16 mouse cellular contexts compared by ENCODE assay signal in genomic region chr5:111824600-111825130, GRCm38 (mm10).
DNase-seq lines count a peak whose midpoint lies in the region; ATAC-seq lines count a peak whose summit lies in the region.
"Had no signal": no experiment of that assay in that cellular context is flagged by ENCODE, and none has a peak within 500 bp of the region (broad histone marks: within the 10 kb centered on the region; RNA-seq: fewer than 3 reads in every experiment).

No protein-coding gene starts in this region.

- 56% methylated on average over 4 of the region's 4 CpGs for WGBS in embryonic facial prominence, embryonic 14.5 days
- 66% methylated on average over 4 of the region's 4 CpGs for WGBS in embryonic facial prominence, embryonic 10.5 days
- WGBS in stomach, embryonic 14.5 days: 44% methylated on average over 4 of the region's 4 CpGs
- 79% methylated on average over 4 of the region's 4 CpGs for WGBS in midbrain, embryonic 14.5 days

- H3K4me2 ChIP-seq in embryonic facial prominence, embryonic 14.5 days (ENCODE audit: low read depth, low read length): no peak overlapping the region
- no peak overlapping the region for H3K4me2 ChIP-seq in stomach, embryonic 14.5 days (replicated peaks; ENCODE audit: low read depth, low read length)
- H3K4me2 ChIP-seq in midbrain, embryonic 14.5 days (ENCODE audit: low read length): no peak overlapping the region
- H3K4me2 ChIP-seq: limb, embryonic 13.5 days; midbrain, embryonic 12.5 days had no signal

- H3K27me3 ChIP-seq in embryonic facial prominence, embryonic 14.5 days (replicated peaks; ENCODE audit: control insufficient read depth, insufficient read depth, low read length): no peaks in the 10 kb centered on the region
- H3K27me3 ChIP-seq in embryonic facial prominence, embryonic 10.5 days (replicated peaks; ENCODE audit: low read depth, poor library complexity, severe bottlenecking): peaks cover 25% of the 10 kb centered on the region
- no peaks in the 10 kb centered on the region for H3K27me3 ChIP-seq in stomach, embryonic 14.5 days (ENCODE audit: control insufficient read depth, insufficient read depth, low read length)
- no peaks in the 10 kb centered on the region for H3K27me3 ChIP-seq in midbrain, embryonic 14.5 days (ENCODE audit: control insufficient read depth, insufficient read depth, low read length)
- H3K27me3 ChIP-seq: CH12.LX had no signal

- H3K27ac ChIP-seq in embryonic facial prominence, embryonic 14.5 days (replicated peaks; ENCODE audit: low read depth, low read length): no peak overlapping the region
- H3K27ac ChIP-seq in embryonic facial prominence, embryonic 10.5 days (replicated peaks): no peak overlapping the region
- peak overlapping the region; percentile 76 for H3K27ac ChIP-seq in stomach, embryonic 14.5 days (ENCODE audit: low read length)
- no peak overlapping the region for H3K27ac ChIP-seq in midbrain, embryonic 14.5 days (replicated peaks; ENCODE audit: low read depth, low read length)
- H3K27ac ChIP-seq: gastrocnemius, adult 2 months; limb, embryonic 13.5 days; midbrain, embryonic 12.5 days had no signal

- H3K9ac ChIP-seq in embryonic facial prominence, embryonic 14.5 days (ENCODE audit: low read depth, low read length): no peak overlapping the region
- H3K9ac ChIP-seq in stomach, embryonic 14.5 days (replicated peaks; ENCODE audit: low read depth, low read length): no peak overlapping the region
- H3K9ac ChIP-seq in midbrain, embryonic 14.5 days (replicated peaks; ENCODE audit: low read length): no peak overlapping the region
- H3K9ac ChIP-seq: limb, embryonic 13.5 days; liver, postnatal 0 days; midbrain, embryonic 12.5 days had no signal

- 0 out of 2 replicates have a peak, but pooled peaks have one; percentile 15 for ATAC-seq in embryonic facial prominence, embryonic 14.5 days (ENCODE audit: low read depth)
- ATAC-seq in stomach, embryonic 14.5 days (ENCODE audit: insufficient number of reproducible peaks, insufficient read depth, low FRiP score, low read depth): peak; percentile 50; the same call in 1 of the 2 replicates
- no peak for ATAC-seq in midbrain, embryonic 14.5 days (ENCODE audit: low FRiP score, low TSS enrichment)
- ATAC-seq: forebrain, embryonic 14.5 days; liver, postnatal 0 days had no signal

- peak; percentile 47 for DNase-seq in embryonic facial prominence, embryonic 14.5 days (ENCODE audit: low spot score)
- no peak for DNase-seq in embryonic facial prominence, embryonic 10.5 days (ENCODE audit: low spot score)
- peak; percentile 9 for DNase-seq in kidney, adult 9 months
- DNase-seq in kidney, adult 8-10 months: no peak
- peak; percentile 65 to 76 for DNase-seq in kidney, postnatal 4 days
- no peak for DNase-seq in adipocyte (ENCODE audit: low spot score)
- no peak for DNase-seq in midbrain, embryonic 14.5 days
- DNase-seq: cerebellum, adult 18-20 months; gastrocnemius, adult 2 months; liver, postnatal 0 days; thymus, postnatal 25 days had no signal

- peaks cover 13% of the 10 kb centered on the region for H3K4me1 ChIP-seq in embryonic facial prominence, embryonic 14.5 days (ENCODE audit: control insufficient read depth, insufficient read depth, low read length)
- peaks cover 17% of the 10 kb centered on the region for H3K4me1 ChIP-seq in embryonic facial prominence, embryonic 10.5 days
- H3K4me1 ChIP-seq in stomach, embryonic 14.5 days (ENCODE audit: control insufficient read depth, insufficient read depth, low read length): peaks cover 21% of the 10 kb centered on the region
- H3K4me1 ChIP-seq in midbrain, embryonic 14.5 days (ENCODE audit: control insufficient read depth, insufficient read depth, low read length): 0 out of 2 replicates have a peak, but pooled peaks cover 6% of the 10 kb centered on the region

- no peak overlapping the region for H3K4me3 ChIP-seq in embryonic facial prominence, embryonic 14.5 days (ENCODE audit: low read depth, low read length)
- H3K4me3 ChIP-seq in embryonic facial prominence, embryonic 10.5 days: no peak overlapping the region
- no peak overlapping the region for H3K4me3 ChIP-seq in stomach, embryonic 14.5 days (ENCODE audit: low read depth, low read length)
- no peak overlapping the region for H3K4me3 ChIP-seq in midbrain, embryonic 14.5 days (replicated peaks; ENCODE audit: low read depth, low read length)
- H3K4me3 ChIP-seq: gastrocnemius, adult 2 months; limb, embryonic 13.5 days; midbrain, embryonic 12.5 days had no signal

- no peaks in the 10 kb centered on the region for H3K9me3 ChIP-seq in embryonic facial prominence, embryonic 14.5 days (ENCODE audit: control insufficient read depth, low read length)
- H3K9me3 ChIP-seq in embryonic facial prominence, embryonic 10.5 days: no peaks in the 10 kb centered on the region
- H3K9me3 ChIP-seq in stomach, embryonic 14.5 days (ENCODE audit: control insufficient read depth, low read depth, low read length): no peaks in the 10 kb centered on the region
- H3K9me3 ChIP-seq in midbrain, embryonic 14.5 days (ENCODE audit: control insufficient read depth, low read length): no peaks in the 10 kb centered on the region
- H3K9me3 ChIP-seq: limb, embryonic 13.5 days; midbrain, embryonic 12.5 days had no signal

- no peaks in the 10 kb centered on the region for H3K36me3 ChIP-seq in embryonic facial prominence, embryonic 14.5 days (ENCODE audit: control insufficient read depth, insufficient read depth, low read length)
- no peaks in the 10 kb centered on the region for H3K36me3 ChIP-seq in embryonic facial prominence, embryonic 10.5 days (replicated peaks)
- no peaks in the 10 kb centered on the region for H3K36me3 ChIP-seq in stomach, embryonic 14.5 days (ENCODE audit: control insufficient read depth, insufficient read depth, low read length)
- no peaks in the 10 kb centered on the region for H3K36me3 ChIP-seq in midbrain, embryonic 14.5 days (ENCODE audit: control insufficient read depth, insufficient read depth, low read length)
- H3K36me3 ChIP-seq: limb, embryonic 13.5 days; midbrain, embryonic 12.5 days had no signal

Comparison
In these comparisons a context has a peak if more than half of its experiments do, and no peak if none do; other contexts are left out.
1. DNase-seq: peak in embryonic facial prominence, embryonic 14.5 days (single experiment), kidney, adult 9 months (single experiment) and kidney, postnatal 4 days (2 of 2); none in embryonic facial prominence, embryonic 10.5 days (single experiment), kidney, adult 8-10 months (0 of 2), adipocyte (single experiment) and midbrain, embryonic 14.5 days (single experiment).